In the genomic region with DNA sequence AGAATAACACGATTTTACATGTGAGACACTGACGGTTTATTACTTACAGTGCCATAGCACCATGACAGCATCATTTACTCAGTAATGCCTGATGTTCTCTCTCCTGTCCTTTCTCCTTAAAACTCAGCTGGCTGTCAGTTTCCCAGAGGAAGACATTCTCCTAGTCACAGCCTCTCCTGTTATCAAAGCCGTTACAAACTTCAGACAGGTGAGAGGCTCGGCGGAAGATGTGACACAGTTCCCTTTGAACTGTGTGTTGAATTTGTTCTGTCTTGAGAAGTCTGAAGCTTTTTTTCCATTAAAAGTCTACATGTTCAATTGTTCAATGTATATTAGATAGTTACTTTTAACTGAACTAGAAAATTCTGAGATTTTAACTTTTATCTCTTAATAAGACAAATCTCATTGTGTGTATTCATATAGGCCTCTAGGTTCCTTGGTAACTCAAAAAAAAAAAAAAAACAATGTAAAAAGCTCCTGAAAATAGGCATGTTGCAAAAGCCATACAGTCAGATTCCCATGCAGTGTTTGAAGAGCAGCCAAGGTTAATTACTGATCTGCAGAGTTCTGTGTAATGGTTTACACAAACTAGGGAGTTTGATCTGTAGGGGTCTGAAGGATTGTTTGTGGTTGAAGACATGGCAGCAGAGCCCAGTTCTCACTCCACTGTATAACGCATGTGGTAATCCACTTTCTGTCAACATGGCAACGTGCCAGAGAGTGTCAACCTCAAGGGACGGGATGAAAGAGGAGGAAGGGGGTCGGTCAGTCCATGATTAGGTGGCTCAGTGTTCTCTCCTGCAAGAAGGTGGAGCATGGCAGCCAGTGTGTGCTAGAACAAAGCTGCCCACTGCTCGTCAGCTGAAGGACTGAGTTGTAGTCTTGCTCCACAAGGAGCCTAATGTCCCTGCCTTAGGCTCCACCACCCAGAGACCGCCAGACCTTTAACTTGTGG, we compare ENCODE assay signal across 19 mouse cellular contexts. TPM values are rescaled to one million over a fixed set of nuclear protein-coding genes. Genes with fewer than 3 reads are reported as not detected.
DNase-seq lines count a peak whose midpoint lies in the region; ATAC-seq and TF ChIP-seq lines count a peak whose summit lies in the region.
"Had no signal": no experiment of that assay in that cellular context is flagged by ENCODE, and none has a peak within 500 bp of the region (broad histone marks: within the 10 kb centered on the region; RNA-seq: fewer than 3 reads in every experiment).

No protein-coding gene starts in this region.

- no peaks in the 10 kb centered on the region for H3K9me3 ChIP-seq in heart, embryonic 10.5 days
- H3K9me3 ChIP-seq in lung, embryonic 16.5 days (ENCODE audit: control insufficient read depth, low read length) = no peaks in the 10 kb centered on the region
- H3K9me3 ChIP-seq: G1E; heart, embryonic 12.5 days had no signal

- WGBS in heart, embryonic 10.5 days = 75% methylated on average over 11 of the region's 11 CpGs
- 56% methylated on average over 11 of the region's 11 CpGs for WGBS in lung, embryonic 16.5 days

- H3K27ac ChIP-seq in heart, embryonic 10.5 days = no peak overlapping the region
- H3K27ac ChIP-seq in lung, embryonic 16.5 days (ENCODE audit: low read length) = 0 out of 2 replicates have a peak overlapping the region, but pooled peaks have one; percentile 6

- H3K4me3 ChIP-seq in heart, embryonic 10.5 days = no peak overlapping the region
- H3K4me3 ChIP-seq in lung, embryonic 16.5 days (ENCODE audit: low read length) = no peak overlapping the region
- H3K4me3 ChIP-seq: erythroblast, embryonic 14.5 days; heart, embryonic 12.5 days had no signal

- peak; percentile 70 for DNase-seq in heart, embryonic 10.5 days (ENCODE audit: low spot score)
- no peak for DNase-seq in heart, postnatal 14 days
- DNase-seq in lung, postnatal 36 days = no peak
- DNase-seq in brain, embryonic 14.5 days (ENCODE audit: low read depth) = peak; percentile 11
- DNase-seq in lung, postnatal 4 days = peak; percentile 24 to 30
- no peak for DNase-seq in c-Kit-positive CD71-positive TER-119-positive erythroid progenitor cells, embryonic 14.5 days (ENCODE audit: low spot score)
- DNase-seq: cerebellum, adult 18-20 months; gastrocnemius, postnatal 10 days; midbrain, embryonic 14.5 days had no signal

- H3K9ac ChIP-seq in lung, embryonic 16.5 days (ENCODE audit: low read length) = no peak overlapping the region
- H3K9ac ChIP-seq: heart, embryonic 12.5 days had no signal

- peaks cover 32% of the 10 kb centered on the region for H3K36me3 ChIP-seq in heart, embryonic 10.5 days
- H3K36me3 ChIP-seq in lung, embryonic 16.5 days (ENCODE audit: control insufficient read depth, insufficient read depth, low read length) = peaks cover 10% of the 10 kb centered on the region

- no peak overlapping the region for H3K4me2 ChIP-seq in lung, embryonic 16.5 days (ENCODE audit: low read depth, low read length)

- TF ChIP-seq CTCF in brain, embryonic 14.5 days (IDR thresholded peaks at IDR 0.05; ENCODE audit: borderline replicate concordance, extremely low read depth, insufficient read depth, insufficient read length) = no peak

- ATAC-seq in lung, embryonic 16.5 days (ENCODE audit: low read depth) = no peak

- no peak for TF ChIP-seq POLR2A in brain, embryonic 14.5 days (IDR thresholded peaks at IDR 0.05; ENCODE audit: borderline replicate concordance, extremely low read depth, insufficient read depth, insufficient read length, poor library complexity, severe bottlenecking)

- no peaks in the 10 kb centered on the region for H3K27me3 ChIP-seq in heart, embryonic 10.5 days (ENCODE audit: insufficient read depth, poor library complexity, severe bottlenecking)
- no peaks in the 10 kb centered on the region for H3K27me3 ChIP-seq in lung, embryonic 16.5 days (ENCODE audit: control insufficient read depth, insufficient read depth, low read depth, low read length)
- H3K27me3 ChIP-seq: heart, embryonic 12.5 days had no signal

- peaks cover 5% of the 10 kb centered on the region; the same call in 1 of the 2 replicates for H3K4me1 ChIP-seq in heart, embryonic 10.5 days
- H3K4me1 ChIP-seq in lung, embryonic 16.5 days (replicated peaks; ENCODE audit: control insufficient read depth, insufficient read depth, low read length) = peaks cover 17% of the 10 kb centered on the region

- intact Hi-C loops in heart, postnatal 14 days (cut with DNase I) = loop anchor here (5.0 to 10.0 kb wide), 2 partner anchors 40 to 863 kb away; partner anchors contain the start of genes Golt1b and Recql

RNA-seq across cellular contexts. Expression of gene Pyroxd1, which starts 2.3 kb away (rescaled TPM):
- 13.8 and 14.3 TPM in 2 replicates for polyA plus RNA-seq in heart, embryonic 10.5 days (2016; fragmentation: Nextera tagmentation; extraction: Ambion mirVana)
- total RNA-seq in heart, postnatal 14 days (2021) = 1 to 10 TPM; 7.7 to 8.9 TPM
- polyA plus RNA-seq in lung, embryonic 16.5 days (2015; fragmentation: Nextera tagmentation; extraction: Ambion mirVana) = 15.8 and 15.9 TPM in 2 replicates
- polyA plus RNA-seq in brain, embryonic 14.5 days (2012; rRNA removed) = 12.2 and 15.5 TPM in 2 replicates

RNA-seq across cellular contexts. Expression of gene Slco1a5, which starts 24.9 kb away (rescaled TPM):
- polyA plus RNA-seq in heart, embryonic 10.5 days (2016; fragmentation: Nextera tagmentation; extraction: Ambion mirVana) = 0.08 TPM in 1 of 2 replicates, not detected in the other
- total RNA-seq in heart, postnatal 14 days (2021) = not detected
- 0.16 TPM in 1 of 2 replicates, not detected in the other for polyA plus RNA-seq in lung, embryonic 16.5 days (2015; fragmentation: Nextera tagmentation; extraction: Ambion mirVana)
- 0.16 and 0.25 TPM in 2 replicates for polyA plus RNA-seq in brain, embryonic 14.5 days (2012; rRNA removed)
- total RNA-seq: gastrocnemius, postnatal 10 days; layer of hippocampus, postnatal 25 days had no signal
- polyA plus RNA-seq: erythroblast, embryonic 14.5 days; G1E; heart, embryonic 12.5 days; intestine, embryonic 14.5 days; small intestine, adult 2 months had no signal

RNA-seq across cellular contexts. Expression of gene Recql, which starts 39.2 kb away (rescaled TPM):
- 27.9 and 28.0 TPM in 2 replicates for polyA plus RNA-seq in heart, embryonic 10.5 days (2016; fragmentation: Nextera tagmentation; extraction: Ambion mirVana)
- total RNA-seq in heart, postnatal 14 days (2021) = 1 to 10 TPM; 7.6 to 8.9 TPM
- polyA plus RNA-seq in lung, embryonic 16.5 days (2015; fragmentation: Nextera tagmentation; extraction: Ambion mirVana) = 24.3 and 25.5 TPM in 2 replicates
- polyA plus RNA-seq in brain, embryonic 14.5 days (2012; rRNA removed) = 17.6 and 19.5 TPM in 2 replicates

RNA-seq across cellular contexts. Expression of gene Golt1b, which starts 39.3 kb away (rescaled TPM):
- 100 and 102 TPM in 2 replicates for polyA plus RNA-seq in heart, embryonic 10.5 days (2016; fragmentation: Nextera tagmentation; extraction: Ambion mirVana)
- total RNA-seq in heart, postnatal 14 days (2021) = 10 to 100 TPM; 16.7 to 18.7 TPM
- polyA plus RNA-seq in lung, embryonic 16.5 days (2015; fragmentation: Nextera tagmentation; extraction: Ambion mirVana) = 81.2 and 85.6 TPM in 2 replicates
- polyA plus RNA-seq in brain, embryonic 14.5 days (2012; rRNA removed) = 25.3 and 32.2 TPM in 2 replicates

RNA-seq across cellular contexts. Expression of gene Iapp, which starts 49.5 kb away (rescaled TPM):
- 1.0 TPM in 1 of 2 replicates, not detected in the other for polyA plus RNA-seq in heart, embryonic 10.5 days (2016; fragmentation: Nextera tagmentation; extraction: Ambion mirVana)
- not detected for total RNA-seq in heart, postnatal 14 days (2021)
- polyA plus RNA-seq in lung, embryonic 16.5 days (2015; fragmentation: Nextera tagmentation; extraction: Ambion mirVana) = not detected in 2 replicates
- polyA plus RNA-seq in brain, embryonic 14.5 days (2012; rRNA removed) = 0.14 and 0.27 TPM in 2 replicates
- total RNA-seq: G1E; gastrocnemius, postnatal 10 days; layer of hippocampus, postnatal 25 days; left cerebral cortex, postnatal 36 days had no signal
- polyA plus RNA-seq: C2C12; erythroblast, embryonic 14.5 days; G1E; heart, embryonic 12.5 days; midbrain, embryonic 14.5 days; neural tube, embryonic 11.5 days had no signal

Comparison
In these comparisons a context has a peak if more than half of its experiments do, and no peak if none do; other contexts are left out.
1. DNase-seq: peak in heart, embryonic 10.5 days (single experiment), brain, embryonic 14.5 days (single experiment) and lung, postnatal 4 days (2 of 2); none in heart, postnatal 14 days (0 of 2), lung, postnatal 36 days (single experiment) and c-Kit-positive CD71-positive TER-119-positive erythroid progenitor cells, embryonic 14.5 days (single experiment).